Comparison of ENCODE assay signal across 24 mouse cellular contexts in the genomic region with DNA sequence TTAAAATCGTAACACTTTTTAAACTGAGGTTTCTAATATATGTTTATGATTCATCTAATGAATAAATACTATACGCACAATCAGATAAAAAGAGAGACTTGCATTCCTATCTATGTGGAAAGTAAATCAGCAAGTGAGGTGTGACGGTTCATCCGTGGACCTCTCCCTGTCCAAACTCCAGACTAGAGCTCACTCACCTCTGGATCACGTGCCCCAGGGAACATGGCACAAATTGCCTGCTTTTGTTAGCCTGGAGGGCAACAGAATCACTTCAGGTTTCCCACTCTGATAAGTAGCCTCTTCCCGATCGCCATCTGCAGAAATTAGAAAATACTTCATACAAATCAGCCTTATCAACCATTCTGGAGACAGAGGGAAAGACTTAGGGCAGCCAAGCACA.
"Had no signal": no experiment of that assay in that cellular context is flagged by ENCODE, and none has a peak within 500 bp of the region (broad histone marks: within the 10 kb centered on the region; RNA-seq: fewer than 3 reads in every experiment).

No protein-coding gene starts in this region.

- ATAC-seq: forebrain, postnatal 0 days; hindbrain, postnatal 0 days; intestine, postnatal 0 days; liver, postnatal 0 days had no signal

- H3K27ac ChIP-seq: heart, adult 2 months; heart, embryonic 13.5 days; heart, embryonic 15.5 days; hindbrain, embryonic 13.5 days; hindbrain, embryonic 15.5 days; hindbrain, postnatal 0 days; kidney, postnatal 0 days; layer of hippocampus, adult 2 months; left cerebral cortex, adult 2 months; limb, embryonic 10.5 days; limb, embryonic 12.5 days; liver, embryonic 13.5 days; liver, embryonic 15.5 days had no signal

- H3K4me3 ChIP-seq: heart, adult 2 months; heart, embryonic 13.5 days; heart, embryonic 15.5 days; hindbrain, embryonic 13.5 days; hindbrain, embryonic 15.5 days; layer of hippocampus, adult 2 months; left cerebral cortex, adult 2 months; limb, embryonic 10.5 days; limb, embryonic 12.5 days; liver, embryonic 13.5 days; liver, embryonic 15.5 days had no signal

- H3K27me3 ChIP-seq: heart, embryonic 13.5 days; heart, embryonic 15.5 days; hindbrain, embryonic 13.5 days; hindbrain, embryonic 15.5 days; limb, embryonic 12.5 days; liver, embryonic 13.5 days; liver, embryonic 15.5 days had no signal

- H3K4me1 ChIP-seq: heart, embryonic 13.5 days; heart, embryonic 15.5 days; hindbrain, embryonic 13.5 days; hindbrain, embryonic 15.5 days; liver, embryonic 13.5 days; liver, embryonic 15.5 days had no signal

- DNase-seq: forebrain, postnatal 0 days; gastrocnemius, postnatal 14 days; gastrocnemius, postnatal 36 days; heart, adult 11 months; heart, adult 2 months; heart, postnatal 14 days; heart, postnatal 36 days; liver; liver, embryonic 13.5 days; liver, postnatal 0 days had no signal

- H3K4me2 ChIP-seq: heart, embryonic 11.5 days; heart, embryonic 13.5 days; heart, embryonic 15.5 days; hindbrain, embryonic 13.5 days; hindbrain, embryonic 15.5 days; limb, embryonic 12.5 days; liver, embryonic 11.5 days; liver, embryonic 13.5 days; liver, embryonic 15.5 days had no signal

- H3K9ac ChIP-seq: forebrain, postnatal 0 days; heart, embryonic 13.5 days; heart, embryonic 15.5 days; hindbrain, embryonic 13.5 days; hindbrain, embryonic 15.5 days; limb, embryonic 12.5 days; liver, embryonic 13.5 days; liver, embryonic 15.5 days; liver, postnatal 0 days had no signal

- H3K9me3 ChIP-seq: heart, embryonic 13.5 days; heart, embryonic 15.5 days; hindbrain, embryonic 13.5 days; hindbrain, embryonic 15.5 days; limb, embryonic 10.5 days; limb, embryonic 12.5 days; liver, embryonic 13.5 days; liver, embryonic 15.5 days had no signal

- H3K36me3 ChIP-seq: heart, embryonic 13.5 days; heart, embryonic 15.5 days; hindbrain, embryonic 13.5 days; hindbrain, embryonic 15.5 days; limb, embryonic 10.5 days; limb, embryonic 12.5 days; liver, embryonic 13.5 days; liver, embryonic 15.5 days had no signal
